Mouse (Mus musculus): Measurements from ENCODE around the gene Macrod1. TPM values are rescaled to one million over a fixed set of nuclear protein-coding genes. Genes with fewer than 3 reads are reported as not detected.
A peak's percentile ranks its signal among the peaks of the same experiment; 100 is the strongest.

Macrod1 gene
- polyA plus RNA-seq, 1 experiment, result 18.3 TPM

DNA sequence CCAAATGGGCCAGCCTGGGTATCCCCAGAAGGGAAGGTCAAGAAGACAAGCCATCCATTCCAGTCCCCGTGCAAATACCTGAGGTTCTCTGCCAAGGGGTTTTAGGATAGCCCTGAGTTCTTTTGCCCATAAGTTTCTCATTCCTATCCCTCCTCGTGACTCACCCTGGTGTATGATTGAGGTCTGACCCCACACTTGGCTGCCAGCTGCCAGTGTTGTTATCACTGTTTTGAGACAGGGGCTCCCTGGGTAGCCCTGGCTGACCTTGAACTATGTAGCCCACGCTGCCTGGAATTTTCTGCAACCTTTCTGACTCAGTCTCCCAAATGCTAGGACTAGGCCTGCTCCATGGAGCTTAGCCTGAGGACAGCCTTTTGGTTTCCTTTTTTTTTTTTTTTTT is 104.5 kb downstream of the Macrod1 start:
- no peak for TF ChIP-seq POLR2A (IDR thresholded peaks at IDR 0.05; ENCODE audit: borderline replicate concordance, low read depth, low read length)
- TF ChIP-seq CTCF (IDR thresholded peaks at IDR 0.05; ENCODE audit: low read depth, low read length), result no peak
- H3K4me3 ChIP-seq (ENCODE audit: insufficient read depth, low read length), result no peak overlapping the region
- no peak overlapping the region for H3K27ac ChIP-seq (ENCODE audit: insufficient read depth, low read depth, low read length)
- H3K4me1 ChIP-seq (ENCODE audit: control insufficient read depth, insufficient read depth, low read length), result no peaks in the 10 kb centered on the region

DNA sequence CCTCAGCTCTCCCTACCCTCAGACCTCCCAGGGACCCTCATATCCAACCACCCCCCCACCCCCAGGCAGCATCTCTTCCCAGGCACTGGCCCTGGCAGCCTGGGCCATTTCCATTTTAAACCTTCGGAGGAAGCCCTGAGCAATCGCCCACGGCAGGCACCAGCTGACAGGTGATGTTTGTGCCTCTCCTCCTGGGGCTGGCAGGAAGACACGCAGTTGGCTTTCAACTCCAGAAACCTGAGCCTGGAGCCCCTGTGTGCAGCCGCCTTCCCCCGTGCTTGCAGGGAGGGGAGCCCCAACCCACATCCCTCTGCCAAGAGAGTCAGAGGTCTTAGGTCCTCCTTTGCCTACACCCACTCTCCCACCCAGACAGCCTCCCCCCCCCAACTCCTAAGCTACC is 107.6 kb downstream of the Macrod1 start:
- TF ChIP-seq POLR2A (IDR thresholded peaks at IDR 0.05; ENCODE audit: borderline replicate concordance, low read depth, low read length) (no peak), CTCF (IDR thresholded peaks at IDR 0.05; ENCODE audit: low read depth, low read length) (no peak)
- Histone ChIP-seq H3K4me3 (ENCODE audit: insufficient read depth, low read length) (no peak overlapping the region), H3K4me1 (ENCODE audit: control insufficient read depth, insufficient read depth, low read length) (no peaks in the 10 kb centered on the region), H3K27ac (ENCODE audit: insufficient read depth, low read depth, low read length) (no peak overlapping the region)

DNA sequence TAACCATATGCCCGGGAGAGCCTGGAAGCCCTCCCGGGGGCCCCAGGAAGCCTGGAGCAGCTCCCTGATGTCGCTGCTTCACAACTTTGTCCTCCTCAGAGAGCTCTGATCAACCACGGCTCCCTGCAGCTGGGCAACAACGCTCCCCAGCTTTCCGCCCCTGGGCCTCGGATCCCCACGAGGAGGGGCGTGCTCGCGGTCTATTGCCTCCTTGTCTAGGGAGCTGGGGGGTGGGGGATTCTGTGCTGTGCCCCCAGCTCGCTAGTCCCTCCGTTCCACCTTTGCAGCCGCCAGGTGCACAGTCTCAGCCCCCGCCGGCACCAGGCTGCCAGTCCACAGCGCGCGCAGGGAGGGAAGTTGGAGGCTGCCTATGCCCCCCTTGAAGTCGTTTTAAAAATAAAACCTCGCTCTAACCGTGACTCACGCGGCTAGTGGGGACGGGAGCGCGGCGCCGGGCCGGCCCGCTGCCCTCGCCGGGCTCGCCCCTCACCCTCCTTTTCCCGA is 108.3 kb downstream of the Macrod1 start:
- no peak for TF ChIP-seq CTCF (IDR thresholded peaks at IDR 0.05; ENCODE audit: low read depth, low read length)
- TF ChIP-seq POLR2A (IDR thresholded peaks at IDR 0.05; ENCODE audit: borderline replicate concordance, low read depth, low read length), result no peak
- no peaks in the 10 kb centered on the region for H3K4me1 ChIP-seq (ENCODE audit: control insufficient read depth, insufficient read depth, low read length)
- H3K27ac ChIP-seq (ENCODE audit: insufficient read depth, low read depth, low read length), result no peak overlapping the region
- H3K4me3 ChIP-seq (ENCODE audit: insufficient read depth, low read length), result peak overlapping the region; percentile 36

- H3K4me3 ChIP-seq (ENCODE audit: insufficient read depth, low read length), result peak overlapping the region; percentile 36
- TF ChIP-seq CTCF (IDR thresholded peaks at IDR 0.05; ENCODE audit: low read depth, low read length) (no peak), POLR2A (IDR thresholded peaks at IDR 0.05; ENCODE audit: borderline replicate concordance, low read depth, low read length) (no peak)
- no peaks in the 10 kb centered on the region for H3K4me1 ChIP-seq (ENCODE audit: control insufficient read depth, insufficient read depth, low read length)
- H3K27ac ChIP-seq (ENCODE audit: insufficient read depth, low read depth, low read length), result no peak overlapping the region
Observed at GRCm38 (mm10) chr19:7165509-7166199, 109.0 kb downstream of the Macrod1 start.

DNA sequence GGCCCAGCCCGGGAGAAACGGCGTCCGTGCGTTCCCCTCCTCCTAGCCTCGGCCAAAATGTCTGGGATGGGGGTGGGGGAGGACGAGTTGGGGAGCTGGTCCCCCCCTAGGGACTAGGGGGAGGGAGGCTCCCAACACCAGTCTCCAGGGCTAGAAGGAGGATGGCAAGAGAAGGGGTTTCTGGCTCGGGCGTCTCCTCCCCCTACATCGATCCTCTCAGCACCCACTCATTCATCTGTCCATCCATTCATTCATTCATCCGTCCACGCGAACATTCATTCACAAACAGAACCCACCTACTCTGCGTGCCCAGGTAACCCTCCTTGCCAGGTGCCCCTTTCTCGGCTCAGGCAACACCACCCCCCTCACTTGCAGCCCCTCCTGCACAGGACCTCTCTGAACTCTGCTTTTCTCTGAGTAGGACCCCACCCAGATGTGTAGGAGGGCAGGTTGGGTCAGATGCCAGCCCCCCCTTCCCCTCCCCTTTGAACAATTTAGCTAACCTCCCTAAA is 109.6 kb downstream of the Macrod1 start:
- H3K4me1 ChIP-seq (ENCODE audit: control insufficient read depth, insufficient read depth, low read length), result no peaks in the 10 kb centered on the region
- no peak overlapping the region for H3K27ac ChIP-seq (ENCODE audit: insufficient read depth, low read depth, low read length)
- TF ChIP-seq CTCF (IDR thresholded peaks at IDR 0.05; ENCODE audit: low read depth, low read length) (no peak), POLR2A (IDR thresholded peaks at IDR 0.05; ENCODE audit: borderline replicate concordance, low read depth, low read length) (no peak)
- no peak overlapping the region for H3K4me3 ChIP-seq (ENCODE audit: insufficient read depth, low read length)

GRCm38 (mm10) chr19:7166767-7167166 is 110.2 kb downstream of the Macrod1 start:
- TF ChIP-seq CTCF (IDR thresholded peaks at IDR 0.05; ENCODE audit: low read depth, low read length) (no peak), POLR2A (IDR thresholded peaks at IDR 0.05; ENCODE audit: borderline replicate concordance, low read depth, low read length) (no peak)
- Histone ChIP-seq H3K4me3 (ENCODE audit: insufficient read depth, low read length) (no peak overlapping the region), H3K4me1 (ENCODE audit: control insufficient read depth, insufficient read depth, low read length) (no peaks in the 10 kb centered on the region), H3K27ac (ENCODE audit: insufficient read depth, low read depth, low read length) (no peak overlapping the region)

DNA sequence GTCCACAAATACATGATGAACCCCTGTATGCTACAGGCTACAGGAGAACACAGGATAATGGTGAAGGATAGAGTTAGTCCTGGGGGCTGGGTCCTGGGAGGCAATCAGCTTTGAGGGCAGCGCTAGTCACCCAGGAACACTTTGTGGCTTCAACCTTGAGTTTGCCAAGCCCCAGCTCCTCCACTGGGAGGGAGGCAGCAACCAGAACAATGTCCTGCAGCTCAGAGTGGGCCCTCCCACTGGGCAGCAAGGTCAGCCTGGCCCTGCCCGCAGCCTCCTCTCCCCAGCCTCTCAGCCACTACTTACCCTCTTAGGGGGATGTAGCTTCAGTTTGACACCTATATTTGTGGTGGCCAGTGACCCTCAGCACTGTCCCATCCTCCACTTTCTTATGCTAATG is 111.8 kb downstream of the Macrod1 start:
- Histone ChIP-seq H3K4me3 (ENCODE audit: insufficient read depth, low read length) (no peak overlapping the region), H3K27ac (ENCODE audit: insufficient read depth, low read depth, low read length) (no peak overlapping the region), H3K4me1 (ENCODE audit: control insufficient read depth, insufficient read depth, low read length) (no peaks in the 10 kb centered on the region)
- no peak for TF ChIP-seq CTCF (IDR thresholded peaks at IDR 0.05; ENCODE audit: low read depth, low read length)
- TF ChIP-seq POLR2A (IDR thresholded peaks at IDR 0.05; ENCODE audit: borderline replicate concordance, low read depth, low read length), result no peak

DNA sequence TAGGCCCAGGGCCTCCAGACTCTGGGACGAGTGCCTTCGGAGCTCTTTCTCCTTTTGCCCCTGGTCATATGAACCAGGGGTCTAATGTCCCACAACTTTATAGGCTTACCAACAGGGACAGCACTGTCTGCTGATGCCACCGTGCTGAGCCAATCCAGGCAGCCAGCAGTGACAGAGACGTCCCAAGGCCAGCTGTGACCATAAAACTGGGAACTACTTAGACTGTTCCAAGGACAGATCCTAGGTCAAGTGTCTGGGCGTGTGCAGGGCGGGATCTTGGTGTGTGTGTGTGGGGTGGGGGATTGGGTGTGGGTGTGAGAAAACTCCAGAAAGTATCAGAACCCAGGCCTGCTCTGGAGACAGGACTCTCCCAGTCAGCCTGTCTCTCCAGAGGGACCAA is 114.3 kb downstream of the Macrod1 start:
- H3K4me3 ChIP-seq (ENCODE audit: insufficient read depth, low read length), result no peak overlapping the region
- no peak overlapping the region for H3K27ac ChIP-seq (ENCODE audit: insufficient read depth, low read depth, low read length)
- no peak for TF ChIP-seq POLR2A (IDR thresholded peaks at IDR 0.05; ENCODE audit: borderline replicate concordance, low read depth, low read length)
- no peak for TF ChIP-seq CTCF (IDR thresholded peaks at IDR 0.05; ENCODE audit: low read depth, low read length)
- no peaks in the 10 kb centered on the region for H3K4me1 ChIP-seq (ENCODE audit: control insufficient read depth, insufficient read depth, low read length)

DNA sequence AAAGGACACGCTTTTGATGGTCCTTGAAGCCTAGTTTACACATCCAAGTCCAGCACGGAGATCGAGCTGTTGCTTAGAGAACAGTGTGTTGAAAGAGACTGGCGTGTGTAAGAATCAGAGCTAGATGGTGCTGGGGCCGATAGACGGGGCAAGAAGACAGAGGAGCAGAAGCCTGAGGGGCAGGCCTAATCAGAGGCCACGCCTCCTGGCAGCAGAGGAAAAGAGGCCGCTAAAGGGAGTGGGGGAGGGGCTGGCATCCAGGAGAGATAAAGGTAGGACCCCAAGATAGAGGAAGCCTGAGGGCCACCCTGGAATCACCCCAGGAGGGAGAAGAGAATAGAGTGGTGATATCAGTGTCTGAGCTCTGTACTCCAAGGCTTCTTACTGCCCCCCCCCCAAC is 114.8 kb downstream of the Macrod1 start:
- H3K4me1 ChIP-seq (ENCODE audit: control insufficient read depth, insufficient read depth, low read length), result no peaks in the 10 kb centered on the region
- no peak overlapping the region for H3K27ac ChIP-seq (ENCODE audit: insufficient read depth, low read depth, low read length)
- TF ChIP-seq POLR2A (IDR thresholded peaks at IDR 0.05; ENCODE audit: borderline replicate concordance, low read depth, low read length) (no peak), CTCF (IDR thresholded peaks at IDR 0.05; ENCODE audit: low read depth, low read length) (no peak)
- H3K4me3 ChIP-seq (ENCODE audit: insufficient read depth, low read length), result no peak overlapping the region

- Histone ChIP-seq H3K4me3 (ENCODE audit: insufficient read depth, low read length) (no peak overlapping the region), H3K4me1 (ENCODE audit: control insufficient read depth, insufficient read depth, low read length) (no peaks in the 10 kb centered on the region), H3K27ac (ENCODE audit: insufficient read depth, low read depth, low read length) (no peak overlapping the region)
- TF ChIP-seq POLR2A (IDR thresholded peaks at IDR 0.05; ENCODE audit: borderline replicate concordance, low read depth, low read length) (no peak), CTCF (IDR thresholded peaks at IDR 0.05; ENCODE audit: low read depth, low read length) (no peak)
Observed at GRCm38 (mm10) chr19:7172051-7172866, 115.6 kb downstream of the Macrod1 start.

All from bone marrow macrophage, adult 2 months (primary cell).